Mouse (Mus musculus): Measurements from ENCODE around the gene Atg4a-ps. TPM values are rescaled to one million over a fixed set of nuclear protein-coding genes. Genes with fewer than 3 reads are reported as not detected.

Gene Atg4a-ps
- polyA plus RNA-seq, 1 experiment from 2014 or later: not detected

DNA sequence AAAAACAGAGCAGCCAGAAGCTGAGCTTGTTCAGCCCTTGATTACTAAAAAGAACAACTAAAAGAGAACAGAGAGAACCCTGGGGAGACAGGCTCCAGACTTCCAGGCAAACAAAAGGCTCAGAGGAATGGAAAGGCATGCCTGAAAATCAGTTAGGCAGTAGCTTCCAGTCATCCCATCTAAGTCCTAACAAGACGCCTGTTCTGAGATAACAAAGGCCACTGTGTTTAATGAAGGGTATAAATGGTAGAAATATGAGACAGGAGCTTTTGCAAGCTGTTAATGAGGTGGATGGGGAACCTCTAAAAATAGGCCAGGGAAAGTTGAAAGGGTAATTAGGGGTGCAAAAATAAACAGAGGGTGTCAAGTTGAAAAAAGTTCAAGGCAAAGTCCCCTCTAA, 4.5 kb upstream of the Atg4a-ps start:
- DNase-seq (ENCODE audit: low spot score): no peak
- no peaks in the 10 kb centered on the region for H3K27me3 ChIP-seq (ENCODE audit: low read depth, poor library complexity, severe bottlenecking)
- WGBS: 68% methylated on average over 1 of the region's 1 CpGs
- H3K4me3 ChIP-seq: no peak overlapping the region
- H3K9me3 ChIP-seq (replicated peaks): no peaks in the 10 kb centered on the region
- H3K27ac ChIP-seq: no peak overlapping the region
- no peaks in the 10 kb centered on the region; the same call in 1 of the 2 replicates for H3K4me1 ChIP-seq
- H3K36me3 ChIP-seq: no peaks in the 10 kb centered on the region

DNA sequence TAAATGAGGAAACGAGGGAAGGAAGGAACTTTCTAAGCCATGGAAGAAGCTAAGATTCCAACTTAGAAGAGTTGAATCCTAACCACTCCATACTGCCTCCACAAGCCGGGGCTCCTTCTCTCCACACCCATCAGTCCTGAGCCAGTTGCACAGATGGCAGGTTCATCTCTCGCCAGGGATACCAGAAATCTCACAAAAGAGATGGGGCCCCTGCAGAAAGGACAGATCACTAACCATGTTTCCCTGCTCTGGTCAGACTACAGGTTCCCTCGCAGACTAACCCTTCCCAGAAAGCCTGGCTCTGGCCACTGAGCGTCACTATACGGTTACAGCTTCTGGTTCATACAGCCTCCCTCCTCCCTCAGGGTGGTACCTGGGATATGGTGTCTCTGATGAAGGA, 3.8 kb upstream of the Atg4a-ps start:
- no peaks in the 10 kb centered on the region for H3K36me3 ChIP-seq
- no peaks in the 10 kb centered on the region for H3K9me3 ChIP-seq (replicated peaks)
- WGBS: 87% methylated on average over 6 of the region's 6 CpGs

DNA sequence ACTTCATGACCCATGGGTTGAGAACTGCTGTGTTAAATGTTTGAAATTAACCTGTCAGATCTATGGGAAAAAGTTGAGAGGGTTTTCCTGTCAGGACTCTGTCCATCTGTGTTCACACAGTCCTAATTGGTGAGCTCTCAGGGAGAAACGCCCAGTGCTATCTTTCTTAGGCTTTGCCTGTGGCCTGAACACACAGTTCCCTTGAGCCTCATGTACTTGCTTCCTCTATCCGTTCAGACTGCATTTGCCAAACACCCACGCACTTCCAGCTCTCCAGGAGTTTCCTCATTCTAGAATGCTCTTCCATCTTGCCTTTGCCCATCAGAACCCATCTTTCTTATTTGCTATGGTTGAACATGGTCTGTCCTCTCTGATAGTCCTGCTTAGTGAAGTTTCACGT, 2.6 kb upstream of the Atg4a-ps start:
- WGBS: 83% methylated on average over 4 of the region's 4 CpGs
- Histone ChIP-seq H3K4me3 (no peak overlapping the region), H3K9me3 (replicated peaks) (no peaks in the 10 kb centered on the region), H3K36me3 (no peaks in the 10 kb centered on the region), H3K4me1 (no peaks in the 10 kb centered on the region; the same call in 1 of the 2 replicates), H3K27ac (no peak overlapping the region), H3K27me3 (ENCODE audit: low read depth, poor library complexity, severe bottlenecking) (no peaks in the 10 kb centered on the region)
- DNase-seq (ENCODE audit: low spot score): no peak

More for the DNA sequence above, 3.8 kb upstream of the Atg4a-ps start:
- DNase-seq (ENCODE audit: low spot score): no peak
- no peak overlapping the region for H3K27ac ChIP-seq
- H3K27me3 ChIP-seq (ENCODE audit: low read depth, poor library complexity, severe bottlenecking): no peaks in the 10 kb centered on the region
- no peaks in the 10 kb centered on the region; the same call in 1 of the 2 replicates for H3K4me1 ChIP-seq
- no peak overlapping the region for H3K4me3 ChIP-seq

- Histone ChIP-seq H3K27me3 (ENCODE audit: low read depth, poor library complexity, severe bottlenecking) (no peaks in the 10 kb centered on the region), H3K36me3 (no peaks in the 10 kb centered on the region), H3K4me3 (no peak overlapping the region), H3K4me1 (no peaks in the 10 kb centered on the region; the same call in 1 of the 2 replicates), H3K27ac (no peak overlapping the region), H3K9me3 (replicated peaks) (no peaks in the 10 kb centered on the region)
- WGBS: 86% methylated on average over 11 of the region's 11 CpGs
- DNase-seq (ENCODE audit: low spot score): no peak
These were observed 1.4 kb upstream of the Atg4a-ps start for GRCm38 (mm10) chr3:103647164-103647867.

GRCm38 (mm10) chr3:103641301-103641700, 4.6 kb downstream of the Atg4a-ps start:
- Histone ChIP-seq H3K27ac (no peak overlapping the region), H3K36me3 (no peaks in the 10 kb centered on the region), H3K9me3 (replicated peaks) (no peaks in the 10 kb centered on the region), H3K4me1 (peaks cover 10% of the 10 kb centered on the region; the same call in 1 of the 2 replicates), H3K4me3 (no peak overlapping the region), H3K27me3 (ENCODE audit: low read depth, poor library complexity, severe bottlenecking) (no peaks in the 10 kb centered on the region)
- no peak for DNase-seq (ENCODE audit: low spot score)
- 49% methylated on average over 7 of the region's 7 CpGs for WGBS

GRCm38 (mm10) chr3:103640226-103640803, 5.6 kb downstream of the Atg4a-ps start:
- Histone ChIP-seq H3K27ac (no peak overlapping the region), H3K4me3 (no peak overlapping the region)
- WGBS: 53% methylated on average over 8 of the region's 8 CpGs

GRCm38 (mm10) chr3:103637641-103638040, 8.2 kb downstream of the Atg4a-ps start:
- no peak for DNase-seq (ENCODE audit: low spot score)
- WGBS: 88% methylated on average over 1 of the region's 1 CpGs
- Histone ChIP-seq H3K4me1 (peaks cover 10% of the 10 kb centered on the region), H3K4me3 (no peak overlapping the region), H3K9me3 (replicated peaks) (no peaks in the 10 kb centered on the region), H3K27me3 (ENCODE audit: low read depth, poor library complexity, severe bottlenecking) (no peaks in the 10 kb centered on the region), H3K27ac (no peak overlapping the region), H3K36me3 (no peaks in the 10 kb centered on the region)

More at GRCm38 (mm10) chr3:103640226-103640803, 5.6 kb downstream of the Atg4a-ps start:
- no peaks in the 10 kb centered on the region for H3K36me3 ChIP-seq
- H3K9me3 ChIP-seq (replicated peaks): no peaks in the 10 kb centered on the region
- H3K27me3 ChIP-seq (ENCODE audit: low read depth, poor library complexity, severe bottlenecking): no peaks in the 10 kb centered on the region
- H3K4me1 ChIP-seq: peaks cover 10% of the 10 kb centered on the region
- no peak for DNase-seq (ENCODE audit: low spot score)

GRCm38 (mm10) chr3:103634256-103634655, 11.6 kb downstream of the Atg4a-ps start:
- WGBS: 100% methylated on average over 1 of the region's 1 CpGs
- Histone ChIP-seq H3K9me3 (replicated peaks) (no peaks in the 10 kb centered on the region), H3K4me1 (no peaks in the 10 kb centered on the region; the same call in 1 of the 2 replicates), H3K27me3 (ENCODE audit: low read depth, poor library complexity, severe bottlenecking) (no peaks in the 10 kb centered on the region), H3K36me3 (no peaks in the 10 kb centered on the region), H3K27ac (no peak overlapping the region), H3K4me3 (no peak overlapping the region)
- DNase-seq (ENCODE audit: low spot score): no peak

GRCm38 (mm10) chr3:103633831-103634230, 12.0 kb downstream of the Atg4a-ps start:
- WGBS: 88% methylated on average over 4 of the region's 4 CpGs
- no peaks in the 10 kb centered on the region for H3K9me3 ChIP-seq (replicated peaks)
- H3K36me3 ChIP-seq: no peaks in the 10 kb centered on the region
- DNase-seq (ENCODE audit: low spot score): no peak
- H3K27me3 ChIP-seq (ENCODE audit: low read depth, poor library complexity, severe bottlenecking): no peaks in the 10 kb centered on the region
- H3K27ac ChIP-seq: no peak overlapping the region
- no peak overlapping the region for H3K4me3 ChIP-seq
- no peaks in the 10 kb centered on the region; the same call in 1 of the 2 replicates for H3K4me1 ChIP-seq

DNA sequence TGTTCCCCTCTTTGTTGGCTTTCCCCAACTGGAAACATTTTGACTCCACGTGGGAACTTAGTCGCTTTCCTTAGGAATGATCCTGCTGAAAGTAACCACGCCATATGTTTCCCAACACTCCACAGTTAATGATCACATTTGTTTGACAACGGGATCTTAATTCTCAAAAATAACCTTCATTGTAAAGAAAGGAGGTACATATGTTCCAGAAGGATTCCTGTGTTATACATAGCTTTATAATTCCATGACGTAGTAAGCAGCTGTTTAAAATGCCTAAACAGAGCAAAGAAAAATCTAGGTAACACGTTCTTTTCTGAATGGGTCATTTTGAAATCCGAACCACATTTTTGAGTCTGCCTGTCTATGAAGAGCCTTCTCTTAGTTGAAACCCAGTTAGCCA, 12.7 kb downstream of the Atg4a-ps start:
- Histone ChIP-seq H3K36me3 (no peaks in the 10 kb centered on the region), H3K9me3 (replicated peaks) (no peaks in the 10 kb centered on the region), H3K27ac (no peak overlapping the region), H3K4me3 (no peak overlapping the region), H3K4me1 (no peaks in the 10 kb centered on the region; the same call in 1 of the 2 replicates), H3K27me3 (ENCODE audit: low read depth, poor library complexity, severe bottlenecking) (no peaks in the 10 kb centered on the region)
- 84% methylated on average over 7 of the region's 7 CpGs for whole genome bisulfite sequencing
- no peak for DNase-seq (ENCODE audit: low spot score)

DNA sequence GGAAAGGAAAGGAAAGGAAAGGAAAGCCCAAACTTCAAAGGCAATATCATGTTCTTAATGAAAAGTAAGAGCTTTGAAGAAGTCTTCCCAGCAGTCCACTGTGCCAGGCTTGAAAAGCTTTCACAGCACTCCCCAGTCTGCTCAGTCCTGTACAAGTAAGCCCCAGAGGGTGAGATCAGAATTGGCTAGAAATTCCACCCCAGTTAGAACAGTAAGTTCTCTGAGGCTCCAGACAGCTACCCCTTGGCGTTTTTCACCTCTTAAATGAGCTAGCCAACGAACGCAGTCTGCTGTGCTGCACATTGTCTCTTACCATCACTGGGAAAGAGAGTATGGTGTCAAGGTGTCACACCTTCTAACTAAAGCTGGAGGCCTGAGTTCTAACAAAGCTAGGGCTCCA, 18.2 kb downstream of the Atg4a-ps start:
- Histone ChIP-seq H3K27me3 (ENCODE audit: low read depth, poor library complexity, severe bottlenecking) (no peaks in the 10 kb centered on the region), H3K27ac (no peak overlapping the region), H3K4me1 (no peaks in the 10 kb centered on the region), H3K9me3 (replicated peaks) (no peaks in the 10 kb centered on the region), H3K4me3 (no peak overlapping the region), H3K36me3 (no peaks in the 10 kb centered on the region)
- WGBS: 91% methylated on average over 3 of the region's 3 CpGs
- DNase-seq (ENCODE audit: low spot score): no peak

- WGBS: 90% methylated on average over 4 of the region's 4 CpGs
- no peaks in the 10 kb centered on the region for H3K9me3 ChIP-seq (replicated peaks)
- no peak for DNase-seq (ENCODE audit: low spot score)
- no peaks in the 10 kb centered on the region for H3K27me3 ChIP-seq (ENCODE audit: low read depth, poor library complexity, severe bottlenecking)
- no peak overlapping the region for H3K27ac ChIP-seq
- no peaks in the 10 kb centered on the region for H3K4me1 ChIP-seq
- no peak overlapping the region for H3K4me3 ChIP-seq
- H3K36me3 ChIP-seq: no peaks in the 10 kb centered on the region
These were observed 19.4 kb downstream of the Atg4a-ps start for GRCm38 (mm10) chr3:103626481-103626880.

GRCm38 (mm10) chr3:103625169-103625568, 20.7 kb downstream of the Atg4a-ps start:
- no peak for DNase-seq (ENCODE audit: low spot score)
- H3K4me1 ChIP-seq: 0 out of 2 replicates have a peak, but pooled peaks cover 2% of the 10 kb centered on the region
- H3K27me3 ChIP-seq (ENCODE audit: low read depth, poor library complexity, severe bottlenecking): no peaks in the 10 kb centered on the region
- H3K9me3 ChIP-seq (replicated peaks): no peaks in the 10 kb centered on the region
- no peaks in the 10 kb centered on the region for H3K36me3 ChIP-seq
- WGBS: 93% methylated on average over 13 of the region's 13 CpGs
- H3K27ac ChIP-seq: no peak overlapping the region
- H3K4me3 ChIP-seq: no peak overlapping the region

Measured in limb, embryonic 10.5 days (tissue).